Mouse (Mus musculus) limb, embryonic 11.5 days (tissue): ENCODE data around the gene Cdc14a. TPM values are rescaled to one million over a fixed set of nuclear protein-coding genes. Genes with fewer than 3 reads are reported as not detected.

Experiments used
- ATAC-seq: fragments of 200-750 bp; cut with Nextera tagmentation; 2 replicates; pipeline ENCODE4 v1.8.0; 2017; ENCODE audit warnings: low read depth; ENCODE audit not compliant: insufficient number of reproducible peaks, low FRiP score, low TSS enrichment
- DNase-seq: peaks from one replicate; pipeline ENCODE4 v3.0.0-alpha.2; 2015; ENCODE audit warnings: low spot score
- H3K27ac ChIP-seq: fragments of 300-500 bp; sonication (generic); replicated peaks from 2 replicates; pipeline ENCODE4 v1.5.1; 2014; ENCODE audit warnings: low read depth, mild to moderate bottlenecking, low read length
- H3K27me3 ChIP-seq: fragments of 300-500 bp; sonication (generic); 2 replicates; pipeline ENCODE4 v1.6.1; 2014; ENCODE audit warnings: mild to moderate bottlenecking, low read length, mixed read lengths; ENCODE audit not compliant: control insufficient read depth, insufficient read depth
- H3K36me3 ChIP-seq: fragments of 300-500 bp; sonication (generic); 2 replicates; pipeline ENCODE4 v1.6.1; 2014; ENCODE audit warnings: mild to moderate bottlenecking, low read length, moderate library complexity, mixed read lengths; ENCODE audit not compliant: control insufficient read depth, insufficient read depth
- H3K4me1 ChIP-seq: fragments of 300-500 bp; sonication (generic); 2 replicates; pipeline ENCODE4 v1.6.1; 2014; ENCODE audit warnings: low read length, mixed read lengths; ENCODE audit not compliant: control insufficient read depth, insufficient read depth
- H3K4me2 ChIP-seq: fragments of 300-500 bp; sonication (generic); 2 replicates; pipeline ENCODE4 v1.6.1; 2014; ENCODE audit warnings: low read depth, mild to moderate bottlenecking, moderate library complexity; ENCODE audit not compliant: severe bottlenecking
- H3K4me3 ChIP-seq: fragments of 300-500 bp; sonication (generic); 2 replicates; pipeline ENCODE4 v1.5.1; 2014; ENCODE audit warnings: low read depth, low read length
- H3K9ac ChIP-seq: fragments of 300-500 bp; sonication (generic); 2 replicates; pipeline ENCODE4 v1.6.1; 2014; ENCODE audit warnings: mild to moderate bottlenecking, low read length
- H3K9me3 ChIP-seq: fragments of 300-500 bp; sonication (generic); 2 replicates; pipeline ENCODE4 v1.6.1; 2016; ENCODE audit warnings: low read length; ENCODE audit not compliant: control insufficient read depth
- WGBS: fragments of 180-500 bp; shearing (Covaris S2); extraction: QIAGEN DNeasy Blood & Tissue Kit; methylation state at CpG from one replicate; pipeline ENCODE4 v1.1.7; 2014; 5-methylcytosine and 5-hydroxymethylcytosine counted together
- polyA plus RNA-seq: library from polyadenylated mRNA; unstranded; fragments of >200 nt; fragmentation: Nextera tagmentation; extraction: Ambion mirVana; gene quantifications from 2 replicates; pipeline ENCODE4 v1.2.1, GENCODE M21; 2014

Cdc14a gene
- polyA plus RNA-seq, 1 experiment from 2014 or later, result 11.6 TPM

GRCm38 (mm10) chr3:116329023-116329762 lies 94.6 kb downstream of the Cdc14a start:
- H3K9ac ChIP-seq, result no peak overlapping the region
- no peak overlapping the region for H3K27ac ChIP-seq
- DNase-seq (no peak), ATAC-seq (no peak)
- H3K27me3 ChIP-seq, result no peaks in the 10 kb centered on the region
- no peak overlapping the region for H3K4me2 ChIP-seq
- peaks cover 3% of the 10 kb centered on the region; the same call in 1 of the 2 replicates for H3K4me1 ChIP-seq
- no peaks in the 10 kb centered on the region; the same call in 1 of the 2 replicates for H3K36me3 ChIP-seq
- H3K9me3 ChIP-seq, result no peaks in the 10 kb centered on the region
- no peak overlapping the region for H3K4me3 ChIP-seq
- 88% methylated on average over 18 of the region's 18 CpGs for WGBS

GRCm38 (mm10) chr3:116327616-116328004 lies 96.2 kb downstream of the Cdc14a start:
- Histone ChIP-seq H3K27ac (no peak overlapping the region), H3K27me3 (no peaks in the 10 kb centered on the region), H3K9ac (no peak overlapping the region), H3K4me2 (no peak overlapping the region), H3K4me3 (no peak overlapping the region), H3K9me3 (no peaks in the 10 kb centered on the region), H3K36me3 (no peaks in the 10 kb centered on the region; the same call in 1 of the 2 replicates), H3K4me1 (peaks cover 3% of the 10 kb centered on the region; the same call in 1 of the 2 replicates)
- WGBS, result 53% methylated on average over 10 of the region's 10 CpGs
- DNase-seq, result no peak
- no peak for ATAC-seq

GRCm38 (mm10) chr3:116327001-116327615 lies 96.7 kb downstream of the Cdc14a start:
- H3K4me3 ChIP-seq, result no peak overlapping the region
- H3K27me3 ChIP-seq, result no peaks in the 10 kb centered on the region
- H3K27ac ChIP-seq, result no peak overlapping the region
- 8% methylated on average over 23 of the region's 23 CpGs for WGBS
- ATAC-seq (peak; percentile 32; the same call in 1 of the 2 replicates), DNase-seq (peak; percentile 89)
- H3K9me3 ChIP-seq, result no peaks in the 10 kb centered on the region
- H3K4me1 ChIP-seq, result peaks cover 3% of the 10 kb centered on the region; the same call in 1 of the 2 replicates
- peak overlapping the region; percentile 35; the same call in 1 of the 2 replicates for H3K4me2 ChIP-seq
- H3K9ac ChIP-seq, result no peak overlapping the region
- no peaks in the 10 kb centered on the region; the same call in 1 of the 2 replicates for H3K36me3 ChIP-seq

GRCm38 (mm10) chr3:116325501-116325900 lies 98.3 kb downstream of the Cdc14a start:
- H3K4me3 ChIP-seq, result no peak overlapping the region
- DNase-seq (no peak), ATAC-seq (no peak)
- H3K4me1 ChIP-seq, result peaks cover 3% of the 10 kb centered on the region; the same call in 1 of the 2 replicates
- H3K27ac ChIP-seq, result no peak overlapping the region
- H3K27me3 ChIP-seq, result no peaks in the 10 kb centered on the region
- H3K36me3 ChIP-seq, result no peaks in the 10 kb centered on the region; the same call in 1 of the 2 replicates
- WGBS, result 60% methylated on average over 2 of the region's 2 CpGs
- no peak overlapping the region for H3K4me2 ChIP-seq
- no peak overlapping the region for H3K9ac ChIP-seq
- no peaks in the 10 kb centered on the region for H3K9me3 ChIP-seq

GRCm38 (mm10) chr3:116319696-116320095 lies 104.1 kb downstream of the Cdc14a start:
- ATAC-seq (no peak), DNase-seq (no peak)
- Histone ChIP-seq H3K9me3 (no peaks in the 10 kb centered on the region), H3K4me2 (no peak overlapping the region), H3K4me1 (no peaks in the 10 kb centered on the region), H3K9ac (no peak overlapping the region), H3K36me3 (no peaks in the 10 kb centered on the region), H3K4me3 (no peak overlapping the region), H3K27me3 (no peaks in the 10 kb centered on the region), H3K27ac (no peak overlapping the region)
- 91% methylated on average over 5 of the region's 5 CpGs for WGBS

- DNase-seq, result no peak
- no peak overlapping the region for H3K27ac ChIP-seq
- no peaks in the 10 kb centered on the region for H3K4me1 ChIP-seq
- no peaks in the 10 kb centered on the region for H3K27me3 ChIP-seq
- H3K36me3 ChIP-seq, result peaks cover 2% of the 10 kb centered on the region; the same call in 1 of the 2 replicates
- WGBS, result 93% methylated on average over 4 of the region's 4 CpGs
- H3K4me3 ChIP-seq, result no peak overlapping the region
- ATAC-seq, result no peak
- H3K9me3 ChIP-seq, result no peaks in the 10 kb centered on the region
- H3K4me2 ChIP-seq, result no peak overlapping the region
- no peak overlapping the region for H3K9ac ChIP-seq
These were observed 112.0 kb downstream of the Cdc14a start for GRCm38 (mm10) chr3:116311838-116312237.

- Histone ChIP-seq H3K9ac (no peak overlapping the region), H3K4me1 (no peaks in the 10 kb centered on the region), H3K27me3 (no peaks in the 10 kb centered on the region), H3K4me2 (no peak overlapping the region), H3K4me3 (no peak overlapping the region), H3K36me3 (peaks cover 2% of the 10 kb centered on the region; the same call in 1 of the 2 replicates), H3K9me3 (no peaks in the 10 kb centered on the region), H3K27ac (no peak overlapping the region)
- WGBS, result 89% methylated on average over 2 of the region's 2 CpGs
- no peak for ATAC-seq
- DNase-seq, result no peak
These were observed 112.7 kb downstream of the Cdc14a start for GRCm38 (mm10) chr3:116311173-116311572.

GRCm38 (mm10) chr3:116310672-116311071 lies 113.2 kb downstream of the Cdc14a start:
- no peak for ATAC-seq
- Histone ChIP-seq H3K4me1 (no peaks in the 10 kb centered on the region), H3K9me3 (no peaks in the 10 kb centered on the region), H3K27ac (no peak overlapping the region), H3K27me3 (no peaks in the 10 kb centered on the region), H3K36me3 (peaks cover 2% of the 10 kb centered on the region; the same call in 1 of the 2 replicates), H3K4me2 (no peak overlapping the region), H3K4me3 (no peak overlapping the region), H3K9ac (no peak overlapping the region)
- 97% methylated on average over 4 of the region's 4 CpGs for WGBS
- no peak for DNase-seq
